Mouse (Mus musculus) small intestine, adult 2 months (tissue): ENCODE data around the gene Arid5b. TPM values are rescaled to one million over a fixed set of nuclear protein-coding genes. Genes with fewer than 3 reads are reported as not detected.

ENCODE experiments used
- H3K27ac ChIP-seq: fragments of 200-500 bp; 2 replicates; pipeline ENCODE4 v1.5.1; 2012; ENCODE audit warnings: low read depth, low read length, control low read depth, inconsistent platforms; ENCODE audit not compliant: insufficient read depth
- H3K27me3 ChIP-seq: fragments of 200-500 bp; 2 replicates; pipeline ENCODE4 v1.6.1; 2012; ENCODE audit warnings: mild to moderate bottlenecking, moderate library complexity, low read length, inconsistent platforms; ENCODE audit not compliant: control insufficient read depth, insufficient read depth
- H3K36me3 ChIP-seq: fragments of 200-500 bp; 2 replicates; pipeline ENCODE4 v1.6.1; 2012; ENCODE audit warnings: mild to moderate bottlenecking, low read length, control low read depth, inconsistent platforms; ENCODE audit not compliant: control insufficient read depth, insufficient read depth
- H3K4me1 ChIP-seq: fragments of 200-500 bp; 2 replicates; pipeline ENCODE4 v1.6.1; 2012; ENCODE audit warnings: low read length, inconsistent platforms, mixed read lengths; ENCODE audit not compliant: control insufficient read depth, insufficient read depth, insufficient read length
- H3K4me3 ChIP-seq: fragments of 200-500 bp; 2 replicates; pipeline ENCODE4 v1.5.1; 2012; ENCODE audit warnings: low read depth, mild to moderate bottlenecking, control low read depth, inconsistent platforms, low read length, moderate library complexity
- CTCF ChIP-seq: fragments of 200-500 bp; IDR thresholded peaks from 2 replicates; pipeline ENCODE4 v1.5.1; 2012; ENCODE audit warnings: low read depth, mild to moderate bottlenecking, control low read depth, inconsistent platforms, low read length, moderate library complexity, mixed read lengths; ENCODE audit not compliant: insufficient replicate concordance, insufficient read length; ENCODE audit errors: extremely low read depth
- POLR2A ChIP-seq: fragments of 200-500 bp; IDR thresholded peaks from 2 replicates; pipeline ENCODE4 v1.6.1; 2012; ENCODE audit warnings: low read depth, mild to moderate bottlenecking, control low read depth, inconsistent platforms, low read length, moderate library complexity
- WGBS: fragments of 180-500 bp; shearing (Covaris S2); methylation state at CpG from one replicate; pipeline ENCODE4 v1.1.7; 2018; 5-methylcytosine and 5-hydroxymethylcytosine counted together
- polyA plus RNA-seq: library from polyadenylated mRNA; depleted of rRNA; stranded (reverse); fragments of >200 nt; gene quantifications from 2 replicates; pipeline ENCODE4 v1.2.3, GENCODE M21; 2012

Arid5b gene
- polyA plus RNA-seq, 1 experiment = 3.3 TPM

- H3K4me1 ChIP-seq = no peaks in the 10 kb centered on the region
- 83% methylated on average over 5 of the region's 5 CpGs for WGBS
- peaks cover 4% of the 10 kb centered on the region; the same call in 1 of the 2 replicates for H3K36me3 ChIP-seq
- no peak for TF ChIP-seq CTCF
- no peak for TF ChIP-seq POLR2A
- H3K27ac ChIP-seq = no peak overlapping the region
- H3K27me3 ChIP-seq = no peaks in the 10 kb centered on the region
- no peak overlapping the region for H3K4me3 ChIP-seq
These were observed 167.9 kb downstream of the Arid5b start for GRCm38 (mm10) chr10:68110607-68111006.

GRCm38 (mm10) chr10:68110182-68110581 lies 168.4 kb downstream of the Arid5b start:
- Histone ChIP-seq H3K36me3 (peaks cover 4% of the 10 kb centered on the region; the same call in 1 of the 2 replicates), H3K27ac (no peak overlapping the region), H3K27me3 (no peaks in the 10 kb centered on the region), H3K4me1 (no peaks in the 10 kb centered on the region), H3K4me3 (no peak overlapping the region)
- WGBS = 82% methylated on average over 8 of the region's 8 CpGs
- TF ChIP-seq POLR2A (no peak), CTCF (no peak)

GRCm38 (mm10) chr10:68109651-68110050 lies 168.9 kb downstream of the Arid5b start:
- 94% methylated on average over 1 of the region's 1 CpGs for WGBS
- no peak for TF ChIP-seq POLR2A
- TF ChIP-seq CTCF = no peak

GRCm38 (mm10) chr10:68107716-68108115 lies 170.8 kb downstream of the Arid5b start:
- Histone ChIP-seq H3K27me3 (no peaks in the 10 kb centered on the region), H3K36me3 (0 out of 2 replicates have a peak, but pooled peaks cover 3% of the 10 kb centered on the region), H3K4me3 (no peak overlapping the region), H3K4me1 (peaks cover 5% of the 10 kb centered on the region; the same call in 1 of the 2 replicates), H3K27ac (no peak overlapping the region)
- WGBS = 87% methylated on average over 6 of the region's 6 CpGs
- no peak for TF ChIP-seq CTCF
- no peak for TF ChIP-seq POLR2A

More at GRCm38 (mm10) chr10:68109651-68110050, 168.9 kb downstream of the Arid5b start:
- peaks cover 4% of the 10 kb centered on the region; the same call in 1 of the 2 replicates for H3K36me3 ChIP-seq
- H3K27me3 ChIP-seq = no peaks in the 10 kb centered on the region
- H3K27ac ChIP-seq = no peak overlapping the region
- peaks cover under 1% of the 10 kb centered on the region; the same call in 1 of the 2 replicates for H3K4me1 ChIP-seq
- H3K4me3 ChIP-seq = no peak overlapping the region

- Histone ChIP-seq H3K27me3 (no peaks in the 10 kb centered on the region), H3K4me3 (no peak overlapping the region), H3K27ac (no peak overlapping the region), H3K36me3 (peaks cover 10% of the 10 kb centered on the region; the same call in 1 of the 2 replicates), H3K4me1 (peaks cover 5% of the 10 kb centered on the region; the same call in 1 of the 2 replicates)
- WGBS = 63% methylated on average over 9 of the region's 9 CpGs
- no peak for TF ChIP-seq POLR2A
- TF ChIP-seq CTCF = no peak
These were observed 172.1 kb downstream of the Arid5b start for GRCm38 (mm10) chr10:68106351-68106950.

GRCm38 (mm10) chr10:68104881-68105781 lies 173.4 kb downstream of the Arid5b start:
- H3K4me1 ChIP-seq = peaks cover 5% of the 10 kb centered on the region; the same call in 1 of the 2 replicates
- WGBS = 63% methylated on average over 14 of the region's 14 CpGs
- H3K27me3 ChIP-seq = no peaks in the 10 kb centered on the region
- TF ChIP-seq CTCF = no peak
- TF ChIP-seq POLR2A = no peak
- peak overlapping the region; percentile 75 for H3K27ac ChIP-seq
- H3K36me3 ChIP-seq = peaks cover 20% of the 10 kb centered on the region
- H3K4me3 ChIP-seq = no peak overlapping the region

GRCm38 (mm10) chr10:68104481-68104880 lies 174.1 kb downstream of the Arid5b start:
- H3K4me3 ChIP-seq = no peak overlapping the region
- no peak for TF ChIP-seq CTCF
- TF ChIP-seq POLR2A = no peak
- no peaks in the 10 kb centered on the region for H3K27me3 ChIP-seq
- no peak overlapping the region for H3K27ac ChIP-seq
- peaks cover 23% of the 10 kb centered on the region for H3K36me3 ChIP-seq
- peaks cover 5% of the 10 kb centered on the region; the same call in 1 of the 2 replicates for H3K4me1 ChIP-seq
- WGBS = 17% methylated on average over 2 of the region's 2 CpGs
